Mouse (Mus musculus) cortical plate, adult 2 months (tissue): Measurements from ENCODE around the gene Cmah.

Experiments
- CTCF ChIP-seq: fragments of 200-500 bp; IDR thresholded peaks from 2 replicates; pipeline ENCODE4 v1.5.1; 2011; ENCODE audit warnings: mild to moderate bottlenecking, control low read depth, low read length; ENCODE audit not compliant: insufficient read depth; ENCODE audit errors: extremely low read depth
- POLR2A ChIP-seq: fragments of 200-500 bp; IDR thresholded peaks from 2 replicates; pipeline ENCODE4 v1.6.1; 2011; ENCODE audit warnings: mild to moderate bottlenecking, low read length, control low read depth; ENCODE audit not compliant: insufficient read depth; ENCODE audit errors: extremely low read depth

- TF ChIP-seq CTCF (no peak), POLR2A (no peak)
These were observed 126.5 kb downstream of the Cmah start for GRCm38 (mm10) chr13:24453737-24454136.
